In genomic region chr12:100544194-100544567, GRCm38 (mm10) we compare ENCODE assay signal across 29 mouse cellular contexts. TPM values are rescaled to one million over a fixed set of nuclear protein-coding genes. Genes with fewer than 3 reads are reported as not detected.
DNase-seq lines count a peak whose midpoint lies in the region; ATAC-seq and TF ChIP-seq lines count a peak whose summit lies in the region.
"Had no signal": no experiment of that assay in that cellular context is flagged by ENCODE, and none has a peak within 500 bp of the region (broad histone marks: within the 10 kb centered on the region; RNA-seq: fewer than 3 reads in every experiment).

No protein-coding gene starts in this region.

- no peak for TF ChIP-seq CTCF in lung, embryonic 14.5 days (IDR thresholded peaks at IDR 0.05; ENCODE audit: low read depth)
- TF ChIP-seq CTCF in lung, postnatal 0 days (IDR thresholded peaks at IDR 0.05) = no peak

- H3K36me3 ChIP-seq in lung, embryonic 14.5 days (ENCODE audit: insufficient read depth) = no peaks in the 10 kb centered on the region
- H3K36me3 ChIP-seq in lung, postnatal 0 days (ENCODE audit: insufficient read depth, low read length) = no peaks in the 10 kb centered on the region
- H3K36me3 ChIP-seq: embryonic facial prominence, embryonic 10.5 days; embryonic facial prominence, embryonic 13.5 days; forebrain, embryonic 12.5 days; heart, embryonic 10.5 days; heart, embryonic 13.5 days had no signal

- peak overlapping the region; percentile 46; the same call in 1 of the 2 replicates for H3K27ac ChIP-seq in lung, embryonic 14.5 days (ENCODE audit: low read depth)
- H3K27ac ChIP-seq in lung, postnatal 0 days (ENCODE audit: low read length) = 0 out of 2 replicates have a peak overlapping the region, but pooled peaks have one; percentile 14
- H3K27ac ChIP-seq: embryonic facial prominence, embryonic 10.5 days; embryonic facial prominence, embryonic 13.5 days; forebrain, embryonic 12.5 days; heart, adult 2 months; heart, embryonic 10.5 days; heart, embryonic 13.5 days; hindbrain, embryonic 14.5 days had no signal

- H3K9ac ChIP-seq in lung, embryonic 14.5 days = no peak overlapping the region
- no peak overlapping the region for H3K9ac ChIP-seq in lung, postnatal 0 days (replicated peaks; ENCODE audit: low read depth)
- H3K9ac ChIP-seq: embryonic facial prominence, embryonic 13.5 days; forebrain, embryonic 12.5 days; heart, embryonic 13.5 days; hindbrain, embryonic 14.5 days had no signal

- DNase-seq in lung, embryonic 14.5 days = no peak
- DNase-seq in lung, postnatal 25 days (ENCODE audit: low spot score) = no peak
- DNase-seq in lung, postnatal 0 days (ENCODE audit: low spot score) = no peak
- DNase-seq in lung, postnatal 4 days = no peak
- DNase-seq in T-cell, adult 2 months (ENCODE audit: low spot score) = peak; percentile 60
- DNase-seq in ovary, adult 18-20 months (ENCODE audit: low spot score) = no peak
- DNase-seq: adrenal gland, adult 8-10 months; adrenal gland, postnatal 25 days; B cell, adult 2 months; cerebellum, adult 11-12 months; cerebellum, adult 8-10 months; cerebellum, postnatal 10 days; cerebellum, postnatal 36 days; embryo, embryonic 11 days; gastrocnemius, postnatal 10 days; gastrocnemius, postnatal 36 days; heart, adult 2 months; heart, postnatal 14 days; heart, postnatal 4 days had no signal

- H3K4me3 ChIP-seq in lung, embryonic 14.5 days (ENCODE audit: low read depth, low read length) = no peak overlapping the region
- no peak overlapping the region for H3K4me3 ChIP-seq in lung, postnatal 0 days (ENCODE audit: low read depth, low read length)
- H3K4me3 ChIP-seq: embryonic facial prominence, embryonic 10.5 days; embryonic facial prominence, embryonic 13.5 days; erythroblast, embryonic 14.5 days; forebrain, embryonic 12.5 days; heart, adult 2 months; heart, embryonic 10.5 days; heart, embryonic 13.5 days had no signal

- no peaks in the 10 kb centered on the region for H3K9me3 ChIP-seq in lung, embryonic 14.5 days (ENCODE audit: low read depth, low read length)
- no peaks in the 10 kb centered on the region for H3K9me3 ChIP-seq in lung, postnatal 0 days (ENCODE audit: low read length)
- H3K9me3 ChIP-seq: embryonic facial prominence, embryonic 10.5 days; embryonic facial prominence, embryonic 13.5 days; forebrain, embryonic 12.5 days; heart, embryonic 10.5 days; heart, embryonic 13.5 days had no signal

- H3K27me3 ChIP-seq in lung, embryonic 14.5 days (ENCODE audit: insufficient read depth, low read length) = no peaks in the 10 kb centered on the region
- no peaks in the 10 kb centered on the region for H3K27me3 ChIP-seq in lung, postnatal 0 days (replicated peaks; ENCODE audit: insufficient read depth, low read length)
- H3K27me3 ChIP-seq: embryonic facial prominence, embryonic 13.5 days; forebrain, embryonic 12.5 days; heart, embryonic 13.5 days had no signal

- H3K4me2 ChIP-seq in lung, embryonic 14.5 days = no peak overlapping the region
- no peak overlapping the region for H3K4me2 ChIP-seq in lung, postnatal 0 days (replicated peaks; ENCODE audit: low read depth, low read length)
- H3K4me2 ChIP-seq: embryonic facial prominence, embryonic 13.5 days; forebrain, embryonic 12.5 days; heart, embryonic 13.5 days; hindbrain, embryonic 14.5 days had no signal

- H3K4me1 ChIP-seq in lung, embryonic 14.5 days (ENCODE audit: insufficient read depth) = no peaks in the 10 kb centered on the region
- H3K4me1 ChIP-seq in lung, postnatal 0 days (ENCODE audit: insufficient read depth, low read depth, low read length) = peaks cover 2% of the 10 kb centered on the region; the same call in 1 of the 2 replicates
- H3K4me1 ChIP-seq: embryonic facial prominence, embryonic 10.5 days; embryonic facial prominence, embryonic 13.5 days; forebrain, embryonic 12.5 days had no signal

- 89% methylated on average over 4 of the region's 4 CpGs for WGBS in lung, embryonic 14.5 days
- WGBS in lung, postnatal 0 days = 86% methylated on average over 4 of the region's 4 CpGs

- TF ChIP-seq EP300 in lung, postnatal 0 days (IDR thresholded peaks at IDR 0.05) = no peak

- ATAC-seq in lung, embryonic 14.5 days (ENCODE audit: insufficient read depth) = no peak
- no peak for ATAC-seq in lung, postnatal 0 days
- ATAC-seq: activated CD4-positive, CD25-positive, alpha-beta regulatory T cell, adult 4 months; CD4-positive, CD25-positive, alpha-beta regulatory T cell, adult 4 months; forebrain, embryonic 16.5 days had no signal

RNA-seq across cellular contexts. Expression of gene Ttc7b, which starts 23.6 kb away (rescaled TPM):
- 6.3 and 8.1 TPM in 2 replicates for polyA plus RNA-seq in lung, embryonic 14.5 days (2014; fragmentation: Nextera tagmentation; extraction: Ambion mirVana)
- polyA plus RNA-seq in lung, postnatal 0 days (2015; fragmentation: Nextera tagmentation; extraction: Ambion mirVana) = 6.6 and 6.9 TPM in 2 replicates
